Mouse (Mus musculus) liver, embryonic 14.5 days (tissue): Measurements from ENCODE around the gene Pdyn.

Experiments
- CTCF ChIP-seq: IDR thresholded peaks from 2 replicates; pipeline ENCODE4 v1.5.1; 2016; ENCODE audit warnings: antibody characterized with exemption, low read depth, control low read depth
- EP300 ChIP-seq: IDR thresholded peaks from 2 replicates; pipeline ENCODE4 v1.6.1; 2016; ENCODE audit warnings: antibody characterized with exemption, low read depth

GRCm38 (mm10) chr2:129729681-129730080 lies 30.0 kb upstream of the Pdyn start:
- TF ChIP-seq CTCF (no peak), EP300 (no peak)
